Mouse (Mus musculus) stomach, embryonic 15.5 days (tissue): ENCODE measurements around the gene Gm20388. TPM values are rescaled to one million over a fixed set of nuclear protein-coding genes. Genes with fewer than 3 reads are reported as not detected.

Experiments used
- ATAC-seq: fragments of 200-750 bp; cut with Nextera tagmentation; 2 replicates; pipeline ENCODE4 v1.8.0; 2017; ENCODE audit warnings: low read depth, moderate number of reproducible peaks, moderate TSS enrichment; ENCODE audit not compliant: insufficient read depth, low FRiP score
- H3K27ac ChIP-seq: fragments of 300-500 bp; sonication (generic); 2 replicates; pipeline ENCODE4 v1.5.1; 2015; ENCODE audit warnings: mild to moderate bottlenecking, inconsistent platforms
- H3K27me3 ChIP-seq: fragments of 300-500 bp; sonication (generic); replicated peaks from 2 replicates; pipeline ENCODE4 v1.6.1; 2015; ENCODE audit warnings: inconsistent platforms
- H3K36me3 ChIP-seq: fragments of 300-500 bp; sonication (generic); 2 replicates; pipeline ENCODE4 v1.6.1; 2015; ENCODE audit warnings: inconsistent platforms
- H3K4me1 ChIP-seq: fragments of 300-500 bp; sonication (generic); 2 replicates; pipeline ENCODE4 v1.6.1; 2015; ENCODE audit warnings: inconsistent platforms
- H3K4me2 ChIP-seq: fragments of 300-500 bp; sonication (generic); 2 replicates; pipeline ENCODE4 v1.6.1; 2015; ENCODE audit warnings: mild to moderate bottlenecking, inconsistent platforms
- H3K4me3 ChIP-seq: fragments of 300-500 bp; sonication (generic); replicated peaks from 2 replicates; pipeline ENCODE4 v1.5.1; 2015; ENCODE audit warnings: inconsistent platforms
- H3K9ac ChIP-seq: fragments of 300-500 bp; sonication (generic); 2 replicates; pipeline ENCODE4 v1.6.1; 2015; ENCODE audit warnings: inconsistent platforms
- H3K9me3 ChIP-seq: fragments of 300-500 bp; sonication (generic); 2 replicates; pipeline ENCODE4 v1.6.1; 2016; ENCODE audit warnings: inconsistent platforms
- WGBS: fragments of 180-500 bp; shearing (Covaris S2); methylation state at CpG from one replicate; pipeline ENCODE4 v1.1.7; 2015; 5-methylcytosine and 5-hydroxymethylcytosine counted together
- polyA plus RNA-seq: library from polyadenylated mRNA; unstranded; fragments of >200 nt; fragmentation: Nextera tagmentation; extraction: Ambion mirVana; gene quantifications from 2 replicates; pipeline ENCODE4 v1.2.1, GENCODE M21; 2015

The Gm20388 gene
- polyA plus RNA-seq, 1 experiment from 2014 or later: not detected

DNA sequence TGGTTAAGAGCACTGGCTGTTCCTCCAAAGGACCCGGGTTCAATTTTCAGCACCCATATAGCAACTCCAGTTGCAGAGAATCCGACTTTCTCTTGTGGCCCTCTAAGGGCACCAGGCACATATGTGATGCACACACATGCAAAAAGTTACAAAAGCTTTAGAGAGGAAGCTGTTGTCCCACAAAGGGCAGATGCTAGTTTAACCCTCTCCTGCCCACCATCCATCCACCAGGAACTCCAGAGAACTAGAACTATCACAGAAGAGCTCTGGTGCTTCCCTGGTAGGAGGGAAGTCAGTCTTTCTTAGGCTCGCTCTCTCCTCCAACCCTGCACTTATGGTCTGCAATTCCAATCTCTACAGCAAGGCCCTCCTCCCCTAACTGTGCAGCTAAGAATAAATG, 3082.4 kb downstream of the Gm20388 start:
- Histone ChIP-seq H3K4me2 (no peak overlapping the region), H3K4me1 (peaks cover 13% of the 10 kb centered on the region), H3K9me3 (no peaks in the 10 kb centered on the region), H3K4me3 (no peak overlapping the region), H3K27ac (no peak overlapping the region), H3K27me3 (no peaks in the 10 kb centered on the region), H3K36me3 (no peaks in the 10 kb centered on the region), H3K9ac (no peak overlapping the region)
- WGBS: 75% methylated on average over 3 of the region's 3 CpGs
- no peak for ATAC-seq

DNA sequence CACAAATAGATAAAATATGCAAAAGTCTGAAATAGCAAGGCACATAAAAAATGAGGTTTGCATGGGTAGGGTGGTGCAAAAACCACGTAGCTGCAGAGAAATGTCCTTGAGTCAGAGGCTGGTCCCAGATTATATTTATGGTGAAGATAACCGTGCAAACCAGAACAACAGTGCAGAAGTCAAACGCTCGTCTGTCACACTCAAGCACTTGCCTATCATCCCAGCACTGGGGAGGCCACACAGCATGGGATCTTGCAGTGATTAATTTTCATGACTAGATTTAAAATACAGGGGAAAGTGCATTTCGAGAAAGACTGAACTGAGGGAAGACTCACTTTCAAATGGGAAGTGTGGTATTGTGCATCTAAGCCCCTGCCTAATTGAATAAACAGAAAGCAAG, 3083.1 kb downstream of the Gm20388 start:
- Histone ChIP-seq H3K27ac (no peak overlapping the region), H3K36me3 (no peaks in the 10 kb centered on the region), H3K9me3 (no peaks in the 10 kb centered on the region), H3K27me3 (no peaks in the 10 kb centered on the region), H3K4me1 (peaks cover 13% of the 10 kb centered on the region), H3K4me3 (no peak overlapping the region), H3K4me2 (no peak overlapping the region), H3K9ac (no peak overlapping the region)
- ATAC-seq: no peak
- WGBS: 52% methylated on average over 5 of the region's 5 CpGs

DNA sequence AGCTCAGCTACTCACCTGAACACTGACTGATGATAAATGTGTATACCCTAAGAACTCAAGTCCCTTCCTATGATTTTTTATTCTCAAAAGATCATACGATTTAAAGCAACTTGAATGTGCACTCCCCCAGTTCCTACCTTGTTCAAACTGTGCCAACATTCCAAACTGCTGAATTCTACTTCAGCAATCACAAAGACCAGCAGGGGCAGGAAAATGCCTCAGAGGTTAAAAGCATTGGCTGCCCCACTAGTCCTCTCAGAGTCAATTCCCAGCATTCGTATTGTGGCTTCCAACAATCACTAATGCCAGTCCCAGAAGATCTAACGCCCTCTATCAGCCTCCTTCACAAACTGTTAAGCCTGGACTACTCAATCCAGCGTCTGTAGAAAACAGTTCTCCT, 3087.3 kb downstream of the Gm20388 start:
- no peak for ATAC-seq
- WGBS: 62% methylated on average over 4 of the region's 4 CpGs
- Histone ChIP-seq H3K36me3 (no peaks in the 10 kb centered on the region), H3K4me1 (peaks cover 11% of the 10 kb centered on the region), H3K4me2 (no peak overlapping the region), H3K9me3 (no peaks in the 10 kb centered on the region), H3K27ac (no peak overlapping the region), H3K4me3 (no peak overlapping the region), H3K27me3 (no peaks in the 10 kb centered on the region), H3K9ac (no peak overlapping the region)

DNA sequence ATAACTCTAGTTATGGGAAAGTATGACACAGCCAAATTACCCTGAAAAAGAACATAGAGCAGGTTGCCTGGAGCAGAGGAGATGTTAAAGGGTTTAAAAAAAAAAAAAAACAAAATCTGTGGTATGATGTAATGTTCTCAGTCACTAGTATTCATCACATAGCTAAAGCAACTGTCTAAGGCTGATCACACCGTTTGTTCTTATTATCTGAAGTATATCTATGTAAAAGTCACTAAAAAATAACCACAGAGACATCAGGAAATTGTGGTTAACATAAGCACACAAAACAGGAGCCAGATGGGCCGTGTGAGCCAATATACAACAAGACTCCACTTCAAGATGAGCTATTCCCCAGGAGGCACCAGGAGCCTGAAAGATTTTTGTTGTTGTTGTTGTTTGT, 3089.7 kb downstream of the Gm20388 start:
- Histone ChIP-seq H3K4me3 (no peak overlapping the region), H3K9ac (no peak overlapping the region), H3K27me3 (no peaks in the 10 kb centered on the region), H3K36me3 (no peaks in the 10 kb centered on the region), H3K4me2 (no peak overlapping the region), H3K9me3 (no peaks in the 10 kb centered on the region), H3K4me1 (peaks cover 7% of the 10 kb centered on the region), H3K27ac (no peak overlapping the region)
- WGBS: 64% methylated on average over 2 of the region's 2 CpGs
- ATAC-seq: no peak

DNA sequence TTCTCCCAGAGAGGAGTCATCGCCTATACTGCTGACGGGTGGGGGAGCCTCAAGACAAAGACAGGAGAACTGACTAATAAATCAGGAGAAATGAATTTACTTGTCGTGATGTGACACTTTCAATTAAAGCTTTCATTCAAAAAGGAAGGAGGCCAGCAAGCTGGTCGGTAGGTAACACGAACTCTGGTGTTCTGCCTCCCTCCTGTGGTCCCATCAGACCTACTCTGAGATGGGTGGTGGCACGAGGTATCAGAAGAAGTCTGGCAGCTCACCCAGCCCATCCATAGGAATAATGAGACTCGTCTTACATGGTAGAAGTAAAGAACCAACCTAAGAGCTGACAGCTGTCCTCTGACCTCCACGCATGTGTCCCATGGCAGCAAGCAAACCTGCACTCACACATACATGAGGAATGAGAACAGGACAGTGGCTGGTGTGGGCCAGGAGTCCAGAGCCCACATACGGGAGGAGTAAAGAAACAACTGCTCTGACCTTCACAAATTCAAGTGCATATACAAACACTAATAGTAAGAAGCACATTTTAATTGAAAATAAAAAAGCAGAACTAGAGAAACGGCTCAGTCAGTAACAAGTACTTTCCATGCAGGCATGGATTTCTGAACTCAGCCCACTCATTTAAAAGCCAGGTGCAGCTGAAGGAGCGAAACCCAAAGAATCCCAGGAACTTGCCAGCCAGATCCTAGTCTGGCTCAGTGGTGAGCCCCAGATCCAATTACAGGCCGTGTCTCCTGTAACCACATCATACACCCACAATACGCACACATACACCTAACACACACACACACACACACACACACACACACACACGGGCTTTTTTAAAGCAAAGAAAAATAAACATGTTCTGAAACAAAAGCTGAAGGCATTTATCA, 3093.6 kb downstream of the Gm20388 start:
- Histone ChIP-seq H3K4me2 (no peak overlapping the region), H3K9ac (no peak overlapping the region), H3K9me3 (no peaks in the 10 kb centered on the region), H3K27me3 (no peaks in the 10 kb centered on the region), H3K4me1 (peaks cover 11% of the 10 kb centered on the region), H3K36me3 (no peaks in the 10 kb centered on the region), H3K4me3 (no peak overlapping the region), H3K27ac (no peak overlapping the region)
- WGBS: 50% methylated on average over 14 of the region's 14 CpGs
- no peak for ATAC-seq

DNA sequence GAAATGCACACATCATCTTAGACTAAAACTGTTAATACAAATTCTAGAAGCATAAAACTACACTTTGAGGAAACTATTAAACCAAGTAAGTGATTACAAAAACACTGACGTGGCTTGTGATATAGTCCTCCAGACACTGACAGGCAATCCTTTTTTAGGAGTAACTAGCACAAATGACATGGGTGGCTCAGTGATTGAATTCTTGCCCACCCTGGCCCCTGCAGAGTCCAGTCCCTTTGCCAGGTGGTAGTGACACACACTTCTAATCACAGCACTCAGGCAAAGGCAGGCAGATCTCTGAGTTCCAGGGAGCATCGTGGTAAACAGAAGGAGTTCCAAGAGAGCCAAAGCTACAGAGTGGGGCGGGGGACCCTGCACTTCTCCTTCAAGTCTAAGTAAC, 3094.7 kb downstream of the Gm20388 start:
- Histone ChIP-seq H3K27ac (0 out of 2 replicates have a peak overlapping the region, but pooled peaks have one; percentile 6), H3K9ac (no peak overlapping the region), H3K4me3 (no peak overlapping the region), H3K27me3 (no peaks in the 10 kb centered on the region), H3K4me1 (peaks cover 11% of the 10 kb centered on the region), H3K36me3 (no peaks in the 10 kb centered on the region), H3K9me3 (no peaks in the 10 kb centered on the region), H3K4me2 (no peak overlapping the region)
- WGBS: 55% methylated on average over 3 of the region's 3 CpGs
- ATAC-seq: no peak

DNA sequence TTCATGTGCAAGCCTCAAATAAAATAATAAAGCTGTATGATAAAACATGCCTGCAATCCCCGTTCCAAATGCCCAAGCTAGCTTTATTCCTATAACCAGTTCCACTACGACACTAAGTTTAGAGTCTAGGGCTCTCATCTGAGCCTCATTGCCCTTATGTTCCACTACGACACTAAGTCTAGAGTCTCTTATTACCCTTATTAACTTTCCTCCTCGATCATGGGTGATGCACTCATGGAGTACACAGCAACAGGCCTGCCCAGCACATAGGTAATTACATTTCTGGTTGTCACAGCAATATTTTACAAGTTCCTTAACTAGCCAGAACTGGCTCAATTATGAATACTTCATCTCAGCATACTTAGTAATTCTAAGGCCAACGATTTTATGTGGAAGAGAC, 3095.2 kb downstream of the Gm20388 start:
- Histone ChIP-seq H3K9ac (no peak overlapping the region), H3K4me3 (no peak overlapping the region), H3K9me3 (no peaks in the 10 kb centered on the region), H3K4me2 (no peak overlapping the region), H3K27me3 (no peaks in the 10 kb centered on the region), H3K4me1 (peaks cover 11% of the 10 kb centered on the region), H3K36me3 (no peaks in the 10 kb centered on the region), H3K27ac (no peak overlapping the region)
- no peak for ATAC-seq
- 76% methylated on average over 5 of the region's 5 CpGs for WGBS

DNA sequence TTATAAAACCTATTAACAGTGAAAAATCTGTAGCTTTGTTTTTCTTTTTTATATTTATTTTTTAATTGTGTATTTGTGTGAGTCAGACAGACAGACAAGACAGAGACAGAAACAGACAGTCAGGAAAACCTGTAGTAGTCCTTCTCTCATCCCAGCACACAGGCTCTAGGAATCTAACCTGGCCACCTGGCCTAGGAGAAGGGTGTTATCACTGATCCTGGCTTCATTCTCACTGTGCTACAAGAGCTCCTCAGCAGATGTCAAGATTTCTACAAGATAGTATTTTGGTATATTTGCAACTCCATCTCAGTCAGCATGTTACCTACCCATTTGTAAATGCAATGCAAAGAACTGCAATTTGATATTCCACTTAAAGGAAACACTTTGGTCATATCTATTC, 3100.7 kb downstream of the Gm20388 start:
- no peaks in the 10 kb centered on the region for H3K9me3 ChIP-seq
- no peaks in the 10 kb centered on the region for H3K27me3 ChIP-seq
- H3K4me2 ChIP-seq: no peak overlapping the region
- no peak overlapping the region for H3K9ac ChIP-seq
- no peak for ATAC-seq
- peaks cover 9% of the 10 kb centered on the region; the same call in 1 of the 2 replicates for H3K4me1 ChIP-seq
- no peak overlapping the region for H3K4me3 ChIP-seq
- no peaks in the 10 kb centered on the region for H3K36me3 ChIP-seq
- no peak overlapping the region for H3K27ac ChIP-seq

DNA sequence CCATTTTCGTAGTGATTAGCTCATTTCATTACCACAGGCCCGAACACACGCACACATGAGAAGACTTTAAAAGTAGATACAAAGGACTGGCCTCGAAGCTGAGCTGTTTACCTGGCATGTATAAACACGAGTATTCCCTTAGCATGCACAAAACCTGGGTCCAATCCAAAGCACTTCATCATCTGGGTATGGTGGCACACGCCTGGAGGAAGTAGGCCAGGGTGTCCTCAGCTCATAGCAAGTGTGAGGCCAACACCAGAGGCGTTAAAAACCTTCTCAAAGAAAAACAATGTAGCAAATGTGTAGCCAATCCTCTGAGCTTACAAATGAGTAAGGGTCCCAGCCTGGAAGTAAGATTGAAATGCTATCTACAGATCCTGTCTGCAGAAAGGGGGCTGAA, 3103.8 kb downstream of the Gm20388 start:
- Histone ChIP-seq H3K9me3 (no peaks in the 10 kb centered on the region), H3K9ac (no peak overlapping the region), H3K4me1 (peaks cover 29% of the 10 kb centered on the region), H3K4me2 (no peak overlapping the region), H3K4me3 (no peak overlapping the region), H3K27ac (no peak overlapping the region), H3K27me3 (no peaks in the 10 kb centered on the region), H3K36me3 (no peaks in the 10 kb centered on the region)
- ATAC-seq: no peak
- WGBS: 73% methylated on average over 7 of the region's 7 CpGs

DNA sequence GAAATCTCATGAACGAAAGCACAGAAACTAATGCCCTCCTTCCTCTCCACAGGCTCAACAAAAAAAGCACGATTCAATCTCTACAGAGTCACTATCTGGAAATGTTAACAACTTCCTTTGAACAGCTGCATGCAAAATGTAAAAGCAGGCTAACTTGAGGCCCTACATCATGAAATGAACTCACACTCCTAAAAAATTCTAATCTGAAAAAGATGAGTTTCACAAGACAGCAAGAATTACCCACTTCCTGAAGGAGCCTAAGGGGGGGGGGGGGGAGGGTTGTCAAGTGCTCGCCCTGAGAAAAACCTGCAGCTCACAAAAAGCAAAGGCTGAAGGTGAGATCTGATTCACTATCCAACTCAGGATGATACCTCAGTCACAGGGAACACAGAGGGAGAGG, 3104.4 kb downstream of the Gm20388 start:
- H3K36me3 ChIP-seq: no peaks in the 10 kb centered on the region
- no peak overlapping the region for H3K4me2 ChIP-seq
- no peak overlapping the region for H3K9ac ChIP-seq
- peaks cover 29% of the 10 kb centered on the region for H3K4me1 ChIP-seq
- H3K4me3 ChIP-seq: no peak overlapping the region
- no peak for ATAC-seq
- H3K27ac ChIP-seq: no peak overlapping the region
- H3K9me3 ChIP-seq: no peaks in the 10 kb centered on the region
- 33% methylated on average over 3 of the region's 3 CpGs for WGBS
- H3K27me3 ChIP-seq: no peaks in the 10 kb centered on the region

DNA sequence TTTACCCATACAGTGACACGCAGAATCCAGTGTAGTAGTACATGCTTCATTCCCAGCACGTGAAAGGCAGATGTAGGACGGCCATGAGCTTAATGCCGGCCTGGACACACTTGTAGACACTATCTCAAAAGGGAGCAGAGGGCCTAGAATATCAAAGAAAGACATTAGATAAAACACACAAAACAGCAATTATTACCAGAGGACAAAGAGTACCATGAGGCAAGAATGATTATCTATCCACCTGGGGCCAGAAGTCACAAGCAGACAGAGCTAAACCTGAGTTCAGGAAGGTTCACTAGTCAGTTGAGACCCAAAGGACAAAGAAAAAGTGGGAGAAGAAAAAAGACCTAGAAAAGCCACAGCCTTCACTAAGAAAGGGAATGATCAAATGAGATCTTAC, 3106.5 kb downstream of the Gm20388 start:
- H3K4me1 ChIP-seq: peaks cover 39% of the 10 kb centered on the region
- no peaks in the 10 kb centered on the region for H3K36me3 ChIP-seq
- no peak for ATAC-seq
- H3K4me3 ChIP-seq: no peak overlapping the region
- H3K27me3 ChIP-seq: no peaks in the 10 kb centered on the region
- peak overlapping the region; percentile 65 for H3K27ac ChIP-seq
- H3K9ac ChIP-seq: no peak overlapping the region
- H3K9me3 ChIP-seq: no peaks in the 10 kb centered on the region
- 67% methylated on average over 4 of the region's 4 CpGs for WGBS
- H3K4me2 ChIP-seq: no peak overlapping the region

DNA sequence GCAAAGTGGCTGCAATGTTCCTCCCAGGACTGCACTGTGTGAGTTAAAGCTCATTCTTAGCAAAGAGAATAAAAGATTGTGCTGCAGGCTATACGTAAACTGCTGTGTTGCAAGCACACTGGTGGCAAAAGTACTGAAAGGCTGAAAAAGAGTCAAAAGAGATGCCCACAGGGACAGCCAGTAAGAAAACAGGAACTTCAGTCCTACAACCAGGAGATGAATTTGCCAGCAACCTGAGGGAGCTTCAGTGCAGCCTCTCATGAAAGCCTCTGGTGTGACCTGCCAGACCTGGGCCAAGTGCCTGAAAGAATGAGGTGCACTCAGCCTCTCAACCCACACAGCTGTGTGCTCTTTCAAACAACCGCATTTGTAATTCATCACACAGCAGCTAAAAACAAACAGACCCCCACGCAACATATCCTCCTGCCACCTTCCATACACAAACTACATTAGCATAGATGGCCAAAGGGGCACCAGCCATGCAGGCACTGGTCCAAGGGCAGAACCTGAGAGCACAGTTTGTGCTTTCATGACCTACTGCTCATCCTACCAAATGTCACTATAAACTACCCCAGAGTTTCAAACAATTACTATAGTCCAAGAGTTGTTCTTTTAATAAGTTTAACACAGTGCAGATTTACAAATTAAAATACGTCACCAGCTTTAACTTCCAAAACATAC, 3108.0 kb downstream of the Gm20388 start:
- no peak overlapping the region for H3K4me2 ChIP-seq
- no peaks in the 10 kb centered on the region for H3K36me3 ChIP-seq
- no peaks in the 10 kb centered on the region for H3K9me3 ChIP-seq
- H3K4me1 ChIP-seq: peaks cover 39% of the 10 kb centered on the region
- H3K9ac ChIP-seq: no peak overlapping the region
- ATAC-seq: no peak
- H3K27ac ChIP-seq: 0 out of 2 replicates have a peak overlapping the region, but pooled peaks have one; percentile 31
- H3K27me3 ChIP-seq: no peaks in the 10 kb centered on the region
- H3K4me3 ChIP-seq: no peak overlapping the region
- 53% methylated on average over 4 of the region's 4 CpGs for WGBS
